Mouse (Mus musculus): Measurements from ENCODE around the gene Vmn2r63.
"Not testable (repeated sequence)": the region's sequence is repeated elsewhere in the genome, so short reads cannot be mapped to it uniquely, and the experiment has no call there.

The Vmn2r63 gene

GRCm38 (mm10) chr7:42933722-42934121 lies at the start of gene Vmn2r63:
Gene Vmn2r63 (minus strand): TSS chr7:42933822.
- DNase-seq (ENCODE audit: inconsistent age in 2 of 2, low spot score in 1 of 2): not testable (repeated sequence)

- DNase-seq (ENCODE audit: inconsistent age in 2 of 2, low spot score in 1 of 2): no peak
Observed at GRCm38 (mm10) chr7:42980739-42981138, 47.1 kb upstream of the Vmn2r63 start.

GRCm38 (mm10) chr7:42980098-42980497 lies 46.5 kb upstream of the Vmn2r63 start:
- DNase-seq (ENCODE audit: inconsistent age in 2 of 2, low spot score in 1 of 2): no peak

GRCm38 (mm10) chr7:42965246-42965645 lies 31.6 kb upstream of the Vmn2r63 start:
- no peak for DNase-seq (ENCODE audit: inconsistent age in 2 of 2, low spot score in 1 of 2)

GRCm38 (mm10) chr7:42898067-42898466 lies 35.6 kb downstream of the Vmn2r63 start:
- not testable (repeated sequence) for DNase-seq (ENCODE audit: inconsistent age in 2 of 2, low spot score in 1 of 2)

GRCm38 (mm10) chr7:42878090-42878489 lies 55.5 kb downstream of the Vmn2r63 start:
- no peak for DNase-seq (ENCODE audit: inconsistent age in 2 of 2, low spot score in 1 of 2)

- not testable (repeated sequence) for DNase-seq (ENCODE audit: inconsistent age in 2 of 2, low spot score in 1 of 2)
Observed at GRCm38 (mm10) chr7:42866801-42867458, 66.7 kb downstream of the Vmn2r63 start, which contains the start of gene Gm2381. Gene Gm2381 (minus strand): TSS chr7:42867234.
